Mouse (Mus musculus): ENCODE results near the gene Dnase2b.

Dnase2b gene

GRCm38 (mm10) chr3:146615496-146615895 lies at the start of gene Dnase2b:
Gene Dnase2b (minus strand): TSS chr3:146615596.
- DNase-seq (ENCODE audit: low read depth, low spot score), result no peak

- DNase-seq (ENCODE audit: low read depth, low spot score), result no peak
Observed at GRCm38 (mm10) chr3:146661907-146662306, 46.5 kb upstream of the Dnase2b start.

- DNase-seq (ENCODE audit: low read depth, low spot score), result no peak
Observed at GRCm38 (mm10) chr3:146661001-146661400, 45.6 kb upstream of the Dnase2b start.

- no peak for DNase-seq (ENCODE audit: low read depth, low spot score)
Observed at GRCm38 (mm10) chr3:146659321-146659720, 43.9 kb upstream of the Dnase2b start.

GRCm38 (mm10) chr3:146658061-146658639 lies 42.8 kb upstream of the Dnase2b start:
- DNase-seq (ENCODE audit: low read depth, low spot score), result no peak

- no peak for DNase-seq (ENCODE audit: low read depth, low spot score)
Observed at GRCm38 (mm10) chr3:146657433-146657832, 42.0 kb upstream of the Dnase2b start.

- no peak for DNase-seq (ENCODE audit: low read depth, low spot score)
Observed at GRCm38 (mm10) chr3:146655111-146655577, 39.7 kb upstream of the Dnase2b start.

- DNase-seq (ENCODE audit: low read depth, low spot score), result no peak
Observed at GRCm38 (mm10) chr3:146653692-146654091, 38.3 kb upstream of the Dnase2b start.

GRCm38 (mm10) chr3:146652431-146652830 lies 37.0 kb upstream of the Dnase2b start:
- no peak for DNase-seq (ENCODE audit: low read depth, low spot score)

GRCm38 (mm10) chr3:146651217-146651616 lies 35.8 kb upstream of the Dnase2b start, which contains the start of gene 4930503B20Rik:
Gene 4930503B20Rik (minus strand): TSS chr3:146651317.
- no peak for DNase-seq (ENCODE audit: low read depth, low spot score)

GRCm38 (mm10) chr3:146650716-146651115 lies 35.3 kb upstream of the Dnase2b start:
- DNase-seq (ENCODE audit: low read depth, low spot score), result no peak

- DNase-seq (ENCODE audit: low read depth, low spot score), result no peak
Observed at GRCm38 (mm10) chr3:146649311-146649894, 34.0 kb upstream of the Dnase2b start.

GRCm38 (mm10) chr3:146641818-146642427 lies 26.5 kb upstream of the Dnase2b start:
- DNase-seq (ENCODE audit: low read depth, low spot score), result no peak

- DNase-seq (ENCODE audit: low read depth, low spot score), result no peak
Observed at GRCm38 (mm10) chr3:146632506-146632905, 17.1 kb upstream of the Dnase2b start.

- DNase-seq (ENCODE audit: low read depth, low spot score), result no peak
Observed at GRCm38 (mm10) chr3:146628227-146628982, 13.0 kb upstream of the Dnase2b start.

GRCm38 (mm10) chr3:146625766-146626165 lies 10.4 kb upstream of the Dnase2b start:
- no peak for DNase-seq (ENCODE audit: low read depth, low spot score)

GRCm38 (mm10) chr3:146621966-146622365 lies 6.6 kb upstream of the Dnase2b start:
- no peak for DNase-seq (ENCODE audit: low read depth, low spot score)

GRCm38 (mm10) chr3:146620555-146621249 lies 5.3 kb upstream of the Dnase2b start:
- DNase-seq (ENCODE audit: low read depth, low spot score), result no peak

GRCm38 (mm10) chr3:146620101-146620500 lies 4.7 kb upstream of the Dnase2b start:
- DNase-seq (ENCODE audit: low read depth, low spot score), result no peak

GRCm38 (mm10) chr3:146618357-146618756 lies 3.0 kb upstream of the Dnase2b start:
- no peak for DNase-seq (ENCODE audit: low read depth, low spot score)

GRCm38 (mm10) chr3:146617946-146618345 lies 2.5 kb upstream of the Dnase2b start:
- DNase-seq (ENCODE audit: low read depth, low spot score), result no peak

All from retina, adult 2 months (tissue).